Mouse (Mus musculus): ENCODE measurements around the gene Arf6. TPM values are rescaled to one million over a fixed set of nuclear protein-coding genes. Genes with fewer than 3 reads are reported as not detected.
A peak's percentile ranks its signal among the peaks of the same experiment; 100 is the strongest.

Gene Arf6
- polyA plus RNA-seq (2012; fragmentation: generic; extraction: Trizol): 87.3 TPM
- long read RNA-seq, experiment 1, transcript Arf6-201 (2 exons, 1,534 nt): major isoform, 20 of 36 reads
- long read RNA-seq, experiment 1, partial matches to known transcripts: 16 of 36 reads
- long read RNA-seq, experiment 1, other reads (novel, unspliced or antisense): 0 of 36 reads
- long read RNA-seq, experiment 2, transcript Arf6-201 (2 exons, 1,534 nt): major isoform, 7 of 14 reads
- long read RNA-seq, experiment 2, partial matches to known transcripts: 0 of 14 reads
- long read RNA-seq, experiment 2, other reads (novel, unspliced or antisense): 7 of 14 reads

DNA sequence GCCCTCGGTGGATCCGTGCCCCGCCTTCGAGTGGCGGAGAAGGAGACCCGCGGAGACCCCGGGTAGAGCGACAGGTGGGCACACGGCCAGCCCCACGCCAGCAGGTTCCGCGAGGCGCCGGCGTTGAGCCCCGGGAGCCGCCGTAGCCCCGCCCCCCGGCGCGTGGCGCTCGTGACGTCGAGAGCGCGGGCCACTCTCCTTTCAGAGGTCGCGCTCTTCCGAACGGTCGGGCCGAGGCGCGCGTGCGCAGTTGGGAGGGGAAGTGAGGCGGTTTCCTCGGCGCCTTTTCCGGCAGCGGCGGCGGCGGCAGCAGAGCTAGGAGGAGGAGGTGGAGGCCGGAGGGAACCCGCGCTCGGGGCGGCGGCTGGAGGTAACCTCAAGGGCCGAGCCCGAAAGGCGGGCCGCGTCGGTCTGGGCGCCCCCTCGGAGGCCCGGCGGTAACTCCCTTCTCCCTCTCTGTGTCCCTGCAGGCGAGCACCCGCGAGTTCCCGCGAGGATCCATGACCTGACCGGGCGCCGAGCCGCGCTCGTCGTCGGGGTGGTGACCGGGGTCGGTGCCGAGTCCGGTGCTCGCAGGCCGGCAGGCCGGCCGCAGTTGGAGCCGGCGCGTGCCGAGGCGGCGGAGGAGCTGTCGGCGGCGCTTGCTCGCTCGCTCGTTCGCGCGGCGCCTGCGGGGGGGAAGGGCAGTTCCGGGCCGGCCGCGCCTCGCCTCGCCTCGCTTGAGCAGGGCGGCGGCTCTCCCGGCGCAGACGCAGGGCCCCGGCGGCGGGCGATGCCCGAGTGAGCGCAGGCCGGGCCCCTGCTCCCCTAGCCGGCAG lies at the start of gene Arf6, which contains the start of gene Gm9887:
Gene Arf6 (plus strand): TSS at position 297 of the 818 bp plus-strand sequence.
Gene Gm9887 (minus strand): TSS at position 605 of the 818 bp plus-strand sequence.
- Histone ChIP-seq H3K79me3 (ENCODE audit: low read depth) (peaks cover 47% of the 10 kb centered on the region), H3K79me2 (ENCODE audit: control insufficient read depth, insufficient read depth) (peaks cover 52% of the 10 kb centered on the region), H3K4me3 (ENCODE audit: insufficient read depth, poor library complexity, severe bottlenecking) (peak within 1 kb of the TSS; percentile 91), H3K27me3 (ENCODE audit: control insufficient read depth, insufficient read depth, insufficient read length) (no peaks in the 10 kb centered on the region), H3ac (ENCODE audit: control insufficient read depth, insufficient read length, low read depth) (peak within 1 kb of the TSS; percentile 96), H3K36me3 (ENCODE audit: control insufficient read depth, insufficient read depth) (peaks cover 43% of the 10 kb centered on the region)
- TF ChIP-seq MYOG (IDR thresholded peaks at IDR 0.05; ENCODE audit: control insufficient read depth, extremely low read depth, insufficient read length) (no peak), MAX (IDR thresholded peaks at IDR 0.05) (peak; percentile 53)

DNA sequence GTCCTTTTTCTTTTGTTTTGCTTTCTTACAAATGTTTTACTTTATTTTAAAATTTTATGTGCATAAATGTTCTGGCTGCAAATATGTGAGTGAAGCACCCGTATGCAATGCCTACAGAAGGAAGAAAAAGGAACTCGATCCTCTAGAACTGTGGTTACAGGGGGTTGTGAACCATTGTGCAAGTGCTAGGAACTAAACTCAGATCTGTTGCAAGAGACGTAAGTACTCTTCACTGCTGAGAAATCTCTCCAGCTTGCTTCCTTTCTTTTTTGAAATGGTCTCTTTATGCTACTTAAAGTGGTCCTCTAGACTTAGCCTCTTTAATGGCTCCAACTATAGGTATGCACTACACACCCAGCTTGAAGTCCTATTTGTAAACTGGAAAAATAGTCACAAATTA lies 40.8 kb upstream of the Arf6 start:
- no peak overlapping the region for H3ac ChIP-seq (ENCODE audit: control insufficient read depth, insufficient read length, low read depth)
- no peak overlapping the region for H3K4me3 ChIP-seq (ENCODE audit: insufficient read depth, poor library complexity, severe bottlenecking)
- TF ChIP-seq CTCF (IDR thresholded peaks at IDR 0.05; ENCODE audit: control insufficient read depth, insufficient read depth, insufficient read length) (no peak), CEBPB (IDR thresholded peaks at IDR 0.05; ENCODE audit: low read depth) (no peak), USF1 (IDR thresholded peaks at IDR 0.05; ENCODE audit: low read depth) (no peak), FOSL1 (IDR thresholded peaks at IDR 0.05; ENCODE audit: insufficient read depth, low read length, poor library complexity, severe bottlenecking) (no peak), MYOG (IDR thresholded peaks at IDR 0.05; ENCODE audit: control insufficient read depth, extremely low read depth, insufficient read length) (no peak), MAX (IDR thresholded peaks at IDR 0.05) (no peak)
- H3K79me2 ChIP-seq (ENCODE audit: control insufficient read depth, insufficient read depth): peaks cover 6% of the 10 kb centered on the region
- H3K27me3 ChIP-seq (ENCODE audit: control insufficient read depth, insufficient read depth, insufficient read length): no peaks in the 10 kb centered on the region
- H3K36me3 ChIP-seq (ENCODE audit: control insufficient read depth, insufficient read depth): peaks cover 82% of the 10 kb centered on the region
- no peaks in the 10 kb centered on the region for H3K79me3 ChIP-seq (ENCODE audit: low read depth)

DNA sequence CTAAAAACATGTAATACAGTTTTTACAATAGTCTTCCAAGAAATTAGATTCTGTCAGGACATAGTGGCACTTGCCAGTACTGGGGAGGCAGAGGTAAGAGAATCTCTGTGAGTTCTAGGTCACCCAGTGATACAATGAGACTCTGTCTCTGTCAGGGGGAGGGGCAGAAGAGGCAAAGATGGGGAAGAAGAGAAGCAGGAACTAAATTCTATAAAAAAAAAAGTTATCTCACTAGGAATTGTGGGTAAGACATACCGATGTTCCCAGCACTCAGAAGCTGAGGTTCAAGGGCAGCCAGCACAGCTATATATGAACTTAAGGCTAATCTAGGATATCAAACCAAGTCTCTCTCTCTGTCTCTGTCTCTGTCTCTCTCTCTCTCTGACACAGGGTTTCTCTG lies 39.8 kb upstream of the Arf6 start:
- Histone ChIP-seq H3K79me2 (ENCODE audit: control insufficient read depth, insufficient read depth) (peaks cover 6% of the 10 kb centered on the region), H3K4me3 (ENCODE audit: insufficient read depth, poor library complexity, severe bottlenecking) (no peak overlapping the region), H3K79me3 (ENCODE audit: low read depth) (no peaks in the 10 kb centered on the region), H3ac (ENCODE audit: control insufficient read depth, insufficient read length, low read depth) (no peak overlapping the region), H3K36me3 (ENCODE audit: control insufficient read depth, insufficient read depth) (peaks cover 84% of the 10 kb centered on the region), H3K27me3 (ENCODE audit: control insufficient read depth, insufficient read depth, insufficient read length) (no peaks in the 10 kb centered on the region)
- TF ChIP-seq MYOG (IDR thresholded peaks at IDR 0.05; ENCODE audit: control insufficient read depth, extremely low read depth, insufficient read length) (no peak), MYOD1 (IDR thresholded peaks at IDR 0.05; ENCODE audit: control insufficient read depth, insufficient read length, low read depth) (no peak), CEBPB (IDR thresholded peaks at IDR 0.05; ENCODE audit: low read depth) (no peak), FOSL1 (IDR thresholded peaks at IDR 0.05; ENCODE audit: insufficient read depth, low read length, poor library complexity, severe bottlenecking) (no peak), MAX (IDR thresholded peaks at IDR 0.05) (no peak), CTCF (IDR thresholded peaks at IDR 0.05; ENCODE audit: control insufficient read depth, insufficient read depth, insufficient read length) (no peak), USF1 (IDR thresholded peaks at IDR 0.05; ENCODE audit: low read depth) (no peak)

DNA sequence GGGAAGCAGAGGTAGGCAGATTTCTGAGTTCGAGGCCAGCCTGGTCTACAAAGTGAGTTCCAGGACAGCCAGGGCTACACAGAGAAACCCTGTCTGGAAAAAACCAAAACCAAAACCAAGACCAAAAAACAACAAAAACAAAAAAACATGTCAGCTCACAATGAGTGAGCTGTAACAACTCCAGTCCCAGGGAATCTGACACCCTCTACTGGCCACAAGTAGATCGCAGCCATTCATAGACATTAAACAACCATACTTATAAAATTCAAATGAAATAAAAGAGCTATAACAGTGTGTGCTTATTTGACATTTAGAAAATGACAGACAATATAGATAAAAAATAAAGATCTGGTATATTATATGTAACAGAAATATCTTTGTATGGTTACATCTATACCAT lies 38.4 kb upstream of the Arf6 start:
- H3K79me2 ChIP-seq (ENCODE audit: control insufficient read depth, insufficient read depth): peaks cover 6% of the 10 kb centered on the region
- no peak for TF ChIP-seq FOSL1 (IDR thresholded peaks at IDR 0.05; ENCODE audit: insufficient read depth, low read length, poor library complexity, severe bottlenecking)
- H3K4me3 ChIP-seq (ENCODE audit: insufficient read depth, poor library complexity, severe bottlenecking): no peak overlapping the region
- peaks cover 88% of the 10 kb centered on the region for H3K36me3 ChIP-seq (ENCODE audit: control insufficient read depth, insufficient read depth)
- H3K79me3 ChIP-seq (ENCODE audit: low read depth): no peaks in the 10 kb centered on the region
- H3ac ChIP-seq (ENCODE audit: control insufficient read depth, insufficient read length, low read depth): no peak overlapping the region
- H3K27me3 ChIP-seq (ENCODE audit: control insufficient read depth, insufficient read depth, insufficient read length): no peaks in the 10 kb centered on the region

DNA sequence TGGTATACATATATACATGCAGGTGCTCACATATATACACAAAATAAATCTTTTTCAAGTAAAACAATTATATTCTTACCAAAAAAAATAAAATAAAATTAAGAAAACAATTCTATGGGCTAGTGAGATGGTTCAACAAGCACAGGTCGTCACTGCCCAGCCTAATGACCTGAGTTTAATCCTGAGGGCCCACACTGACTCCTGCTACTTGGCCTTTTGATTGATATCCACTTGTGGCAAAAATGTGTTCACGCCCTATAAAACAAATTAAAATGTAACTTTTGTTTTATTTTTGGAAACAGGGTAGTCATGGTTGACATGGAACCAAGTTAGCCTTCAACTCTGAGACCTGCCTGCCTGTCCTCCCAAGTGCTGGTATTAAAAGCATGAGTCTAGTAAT lies 22.0 kb upstream of the Arf6 start:
- no peak for TF ChIP-seq CEBPB (IDR thresholded peaks at IDR 0.05; ENCODE audit: low read depth)
- no peak for TF ChIP-seq MYOG (IDR thresholded peaks at IDR 0.05; ENCODE audit: control insufficient read depth, extremely low read depth, insufficient read length)
- no peak for TF ChIP-seq MAX (IDR thresholded peaks at IDR 0.05)
- TF ChIP-seq FOSL1 (IDR thresholded peaks at IDR 0.05; ENCODE audit: insufficient read depth, low read length, poor library complexity, severe bottlenecking): no peak
- TF ChIP-seq USF1 (IDR thresholded peaks at IDR 0.05; ENCODE audit: low read depth): no peak
- TF ChIP-seq MYOD1 (IDR thresholded peaks at IDR 0.05; ENCODE audit: control insufficient read depth, insufficient read length, low read depth): no peak
- no peak for TF ChIP-seq CTCF (IDR thresholded peaks at IDR 0.05; ENCODE audit: control insufficient read depth, insufficient read depth, insufficient read length)
- H3K79me2 ChIP-seq (ENCODE audit: control insufficient read depth, insufficient read depth): peaks cover 8% of the 10 kb centered on the region
- H3ac ChIP-seq (ENCODE audit: control insufficient read depth, insufficient read length, low read depth): no peak overlapping the region
- peaks cover 84% of the 10 kb centered on the region for H3K36me3 ChIP-seq (ENCODE audit: control insufficient read depth, insufficient read depth)
- H3K4me3 ChIP-seq (ENCODE audit: insufficient read depth, poor library complexity, severe bottlenecking): no peak overlapping the region
- no peaks in the 10 kb centered on the region for H3K27me3 ChIP-seq (ENCODE audit: control insufficient read depth, insufficient read depth, insufficient read length)
- H3K79me3 ChIP-seq (ENCODE audit: low read depth): no peaks in the 10 kb centered on the region

DNA sequence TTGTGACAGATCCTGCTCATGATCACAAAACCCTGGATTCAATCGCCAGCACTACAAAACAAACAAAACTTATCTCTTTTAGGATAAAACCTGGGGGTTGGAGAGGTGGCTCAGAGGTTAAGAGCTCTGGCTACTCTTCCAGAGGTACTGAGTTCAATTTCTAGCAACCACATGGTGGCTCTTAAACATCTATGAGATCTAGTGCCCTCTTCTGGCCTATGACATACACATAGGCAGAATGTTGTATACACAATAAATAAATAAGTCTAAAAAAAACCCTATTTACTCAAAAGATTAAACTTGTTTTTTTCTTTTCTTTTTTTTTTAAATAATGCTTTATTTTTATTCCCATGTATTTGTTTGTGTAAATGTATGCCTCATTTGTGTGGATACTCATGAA lies 20.3 kb upstream of the Arf6 start:
- TF ChIP-seq MYOD1 (IDR thresholded peaks at IDR 0.05; ENCODE audit: control insufficient read depth, insufficient read length, low read depth) (no peak), CTCF (IDR thresholded peaks at IDR 0.05; ENCODE audit: control insufficient read depth, insufficient read depth, insufficient read length) (no peak), USF1 (IDR thresholded peaks at IDR 0.05; ENCODE audit: low read depth) (no peak), MAX (IDR thresholded peaks at IDR 0.05) (no peak), MYOG (IDR thresholded peaks at IDR 0.05; ENCODE audit: control insufficient read depth, extremely low read depth, insufficient read length) (no peak), FOSL1 (IDR thresholded peaks at IDR 0.05; ENCODE audit: insufficient read depth, low read length, poor library complexity, severe bottlenecking) (no peak), CEBPB (IDR thresholded peaks at IDR 0.05; ENCODE audit: low read depth) (no peak)
- Histone ChIP-seq H3K36me3 (ENCODE audit: control insufficient read depth, insufficient read depth) (peaks cover 76% of the 10 kb centered on the region), H3K4me3 (ENCODE audit: insufficient read depth, poor library complexity, severe bottlenecking) (no peak overlapping the region), H3K79me3 (ENCODE audit: low read depth) (peaks cover 12% of the 10 kb centered on the region), H3ac (ENCODE audit: control insufficient read depth, insufficient read length, low read depth) (no peak overlapping the region), H3K79me2 (ENCODE audit: control insufficient read depth, insufficient read depth) (peaks cover 26% of the 10 kb centered on the region), H3K27me3 (ENCODE audit: control insufficient read depth, insufficient read depth, insufficient read length) (no peaks in the 10 kb centered on the region)
